Mouse (Mus musculus) small intestine, adult 2 months (tissue): ENCODE results near the gene Nudt16l1.

Experiments
- CTCF ChIP-seq: fragments of 200-500 bp; IDR thresholded peaks from 2 replicates; pipeline ENCODE4 v1.5.1; 2012; ENCODE audit warnings: low read depth, mild to moderate bottlenecking, control low read depth, inconsistent platforms, low read length, moderate library complexity, mixed read lengths; ENCODE audit not compliant: insufficient replicate concordance, insufficient read length; ENCODE audit errors: extremely low read depth
- POLR2A ChIP-seq: fragments of 200-500 bp; IDR thresholded peaks from 2 replicates; pipeline ENCODE4 v1.6.1; 2012; ENCODE audit warnings: low read depth, mild to moderate bottlenecking, control low read depth, inconsistent platforms, low read length, moderate library complexity

DNA sequence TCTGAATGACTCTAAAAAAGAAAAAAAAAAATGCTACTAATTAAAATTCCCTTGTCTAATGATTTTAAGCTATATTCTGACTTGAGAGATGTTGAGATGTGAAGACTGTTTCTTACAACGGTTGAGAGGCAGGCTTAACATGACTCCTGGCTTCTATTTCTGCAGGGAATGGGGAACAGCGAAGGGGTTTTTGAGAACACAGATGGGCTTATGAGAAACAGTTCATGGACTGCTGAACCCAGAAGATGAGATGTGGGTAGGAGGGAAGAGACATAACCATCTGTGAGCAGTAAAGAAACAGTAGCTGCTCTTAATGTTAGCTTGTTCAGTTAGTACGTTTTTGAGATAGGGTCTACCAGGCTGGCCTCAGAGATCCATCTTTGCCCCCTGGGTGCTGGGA is 18.0 kb downstream of the Nudt16l1 start:
- TF ChIP-seq CTCF (no peak), POLR2A (no peak)
